ENCODE assay signal across 32 mouse cellular contexts in the genomic region with DNA sequence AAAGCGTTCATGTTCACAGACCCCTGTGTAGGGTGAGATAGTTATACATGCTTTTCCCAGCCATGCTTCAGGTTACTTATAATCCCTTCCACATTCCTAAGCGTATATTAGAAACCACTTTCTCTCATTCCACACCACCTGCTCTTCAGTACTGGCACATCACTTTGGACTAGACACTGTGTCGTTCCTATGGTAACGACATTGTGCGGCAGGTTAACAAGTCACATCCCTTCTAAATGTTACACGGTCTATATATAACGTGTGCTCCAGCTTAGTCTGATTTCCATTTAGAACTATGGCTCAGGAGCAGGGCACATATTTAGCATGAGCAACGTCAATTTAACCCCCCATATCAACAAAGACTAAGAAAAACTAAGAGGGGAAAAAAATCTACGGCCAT. TPM values are rescaled to one million over a fixed set of nuclear protein-coding genes. Genes with fewer than 3 reads are reported as not detected.
DNase-seq lines count a peak whose midpoint lies in the region; ATAC-seq lines count a peak whose summit lies in the region.
"Had no signal": no experiment of that assay in that cellular context is flagged by ENCODE, and none has a peak within 500 bp of the region (broad histone marks: within the 10 kb centered on the region; RNA-seq: fewer than 3 reads in every experiment).

No protein-coding gene starts in this region.

- no peak overlapping the region for H3K4me2 ChIP-seq in heart, embryonic 15.5 days
- H3K4me2 ChIP-seq in embryonic facial prominence, embryonic 14.5 days (ENCODE audit: low read depth, low read length), result no peak overlapping the region
- H3K4me2 ChIP-seq: embryonic facial prominence, embryonic 15.5 days; heart, embryonic 11.5 days; hindbrain, embryonic 14.5 days had no signal

- ATAC-seq in frontal cortex, adult (ENCODE audit: low TSS enrichment), result peak; percentile 76
- no peak for ATAC-seq in heart, embryonic 15.5 days (replicated peaks; ENCODE audit: insufficient number of reproducible peaks, insufficient read depth, low FRiP score, low read depth)
- peak; percentile 62; the same call in 1 of the 2 replicates for ATAC-seq in embryonic facial prominence, embryonic 14.5 days (ENCODE audit: low read depth)
- ATAC-seq: forebrain, embryonic 14.5 days; forebrain, postnatal 0 days; hindbrain, postnatal 0 days; inflammation-experienced regulatory T-cells, adult 6 months; intestine, embryonic 16.5 days; Patski had no signal

- peaks cover 17% of the 10 kb centered on the region for H3K4me1 ChIP-seq in heart, embryonic 15.5 days (replicated peaks)
- no peaks in the 10 kb centered on the region for H3K4me1 ChIP-seq in embryonic facial prominence, embryonic 14.5 days (ENCODE audit: control insufficient read depth, insufficient read depth, low read length)
- H3K4me1 ChIP-seq: embryonic facial prominence, embryonic 15.5 days had no signal

- H3K9ac ChIP-seq in heart, embryonic 15.5 days, result no peak overlapping the region
- H3K9ac ChIP-seq in embryonic facial prominence, embryonic 14.5 days (ENCODE audit: low read depth, low read length), result no peak overlapping the region
- H3K9ac ChIP-seq: embryonic facial prominence, embryonic 15.5 days; forebrain, postnatal 0 days; hindbrain, embryonic 14.5 days had no signal

- no peaks in the 10 kb centered on the region for H3K27me3 ChIP-seq in heart, embryonic 15.5 days
- no peaks in the 10 kb centered on the region for H3K27me3 ChIP-seq in embryonic facial prominence, embryonic 14.5 days (replicated peaks; ENCODE audit: control insufficient read depth, insufficient read depth, low read length)
- H3K27me3 ChIP-seq: CH12.LX; embryonic facial prominence, embryonic 15.5 days; Patski had no signal

- H3K4me3 ChIP-seq in heart, embryonic 15.5 days, result no peak overlapping the region
- H3K4me3 ChIP-seq in embryonic facial prominence, embryonic 14.5 days (ENCODE audit: low read depth, low read length), result no peak overlapping the region
- H3K4me3 ChIP-seq: embryonic facial prominence, embryonic 15.5 days had no signal

- H3K36me3 ChIP-seq in heart, embryonic 15.5 days, result peaks cover 52% of the 10 kb centered on the region
- H3K36me3 ChIP-seq in embryonic facial prominence, embryonic 14.5 days (ENCODE audit: control insufficient read depth, insufficient read depth, low read length), result peaks cover 59% of the 10 kb centered on the region
- H3K36me3 ChIP-seq: G1E had no signal

- DNase-seq in frontal cortex, postnatal 10 days (ENCODE audit: low spot score in 2 of 2), result no peak
- DNase-seq in heart, adult 18-20 months, result no peak
- no peak for DNase-seq in embryonic facial prominence, embryonic 14.5 days (ENCODE audit: low spot score)
- no peak for DNase-seq in left cerebral cortex, adult 11 months (ENCODE audit: low spot score)
- no peak for DNase-seq in urinary bladder, adult 2 months (ENCODE audit: low spot score)
- DNase-seq: adrenal gland, postnatal 10 days; B cell, adult 2 months; cerebellum, adult 11 months; cerebellum, adult 2 months; cerebellum, adult 9-11 months; cerebellum, postnatal 25 days; forebrain, postnatal 0 days; gastrocnemius, postnatal 25 days; heart, postnatal 10 days; heart, postnatal 36 days had no signal

- H3K9me3 ChIP-seq in heart, embryonic 15.5 days (replicated peaks), result no peaks in the 10 kb centered on the region
- peaks cover 12% of the 10 kb centered on the region; the same call in 1 of the 2 replicates for H3K9me3 ChIP-seq in embryonic facial prominence, embryonic 14.5 days (ENCODE audit: control insufficient read depth, low read length)
- H3K9me3 ChIP-seq: embryonic facial prominence, embryonic 15.5 days; G1E had no signal

- H3K27ac ChIP-seq in heart, embryonic 15.5 days, result 0 out of 2 replicates have a peak overlapping the region, but pooled peaks have one; percentile 4
- H3K27ac ChIP-seq in embryonic facial prominence, embryonic 14.5 days (replicated peaks; ENCODE audit: low read depth, low read length), result no peak overlapping the region
- H3K27ac ChIP-seq: embryonic facial prominence, embryonic 15.5 days; hindbrain, embryonic 14.5 days; hindbrain, postnatal 0 days had no signal

- WGBS in heart, embryonic 15.5 days, result 85% methylated on average over 9 of the region's 9 CpGs
- WGBS in embryonic facial prominence, embryonic 14.5 days, result 79% methylated on average over 9 of the region's 9 CpGs

RNA-seq across cellular contexts. Expression of gene Gys2, which starts 14.7 kb away (rescaled TPM):
- 0.16 TPM in 1 of 2 replicates, not detected in the other for polyA plus RNA-seq in heart, embryonic 15.5 days (2015; fragmentation: Nextera tagmentation; extraction: Ambion mirVana)
- 1 to 10 TPM in 1 of 2 experiments, not detected in 1; 1.5 TPM for total RNA-seq in heart, adult 18-20 months (2021)
- polyA plus RNA-seq in embryonic facial prominence, embryonic 14.5 days (2014; fragmentation: Nextera tagmentation; extraction: Ambion mirVana), result not detected in 2 replicates
- 0.04 and 0.44 TPM in 2 replicates for polyA plus RNA-seq in urinary bladder, adult 2 months (2012; rRNA removed)
- total RNA-seq: CH12.LX; common myeloid progenitor, adult 5-6 weeks; forebrain, postnatal 0 days; G1E; gastrocnemius, postnatal 25 days; heart, adult 8-10 months had no signal
- polyA plus RNA-seq: forebrain, embryonic 11.5 days; forebrain, embryonic 14.5 days; G1E; heart, embryonic 14.5 days; hindbrain, embryonic 11.5 days; hindbrain, postnatal 0 days; inflammation-experienced regulatory T-cells, adult 6 months; Patski had no signal

RNA-seq across cellular contexts. Expression of gene Ldhb, which starts 20.1 kb away (rescaled TPM):
- 1,301 and 1,466 TPM in 2 replicates for polyA plus RNA-seq in heart, embryonic 15.5 days (2015; fragmentation: Nextera tagmentation; extraction: Ambion mirVana)
- 1,000 to 10,000 TPM; 3,158 to 3,186 TPM for total RNA-seq in heart, adult 18-20 months (2021)
- polyA plus RNA-seq in embryonic facial prominence, embryonic 14.5 days (2014; fragmentation: Nextera tagmentation; extraction: Ambion mirVana), result 218 and 247 TPM in 2 replicates
- 564 and 701 TPM in 2 replicates for polyA plus RNA-seq in urinary bladder, adult 2 months (2012; rRNA removed)
- total RNA-seq: G1E had no signal
- polyA plus RNA-seq: G1E had no signal
